Mouse (Mus musculus): ENCODE data around the gene Lrrc28. TPM values are rescaled to one million over a fixed set of nuclear protein-coding genes. Genes with fewer than 3 reads are reported as not detected.

Gene Lrrc28
- polyA plus RNA-seq, 1 experiment from 2014 or later, result 25.2 TPM

DNA sequence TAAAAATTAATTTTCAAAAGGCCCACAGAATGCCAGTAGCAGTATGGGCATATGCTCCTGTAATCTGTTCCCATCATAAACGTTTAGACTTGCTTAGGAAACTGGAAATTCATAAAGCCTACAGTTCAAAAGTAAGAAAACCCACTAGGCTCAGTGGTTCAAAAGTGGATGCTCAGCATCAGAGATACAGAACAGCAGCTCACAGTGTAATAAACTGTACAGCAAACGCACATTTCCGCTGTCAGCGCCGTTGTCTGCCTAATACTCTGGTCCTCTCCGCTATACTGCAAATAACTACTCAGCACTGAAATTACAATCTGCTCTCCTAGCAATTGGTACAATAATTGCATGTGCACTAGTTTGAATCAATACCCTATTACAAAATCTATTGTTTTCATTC is 67.0 kb downstream of the Lrrc28 start:
- ATAC-seq (replicated peaks; ENCODE audit: low FRiP score) (no peak), DNase-seq (ENCODE audit: low spot score) (no peak)
- no peak overlapping the region for H3K27ac ChIP-seq (ENCODE audit: low read depth, low read length)
- H3K36me3 ChIP-seq (ENCODE audit: control insufficient read depth, insufficient read depth, low read length), result no peaks in the 10 kb centered on the region
- no peaks in the 10 kb centered on the region for H3K4me1 ChIP-seq (replicated peaks; ENCODE audit: control insufficient read depth, insufficient read depth, low read length)
- no peak overlapping the region for H3K9ac ChIP-seq (ENCODE audit: low read length)
- no peaks in the 10 kb centered on the region for H3K9me3 ChIP-seq (ENCODE audit: control insufficient read depth, low read length)
- no peaks in the 10 kb centered on the region for H3K27me3 ChIP-seq (ENCODE audit: control insufficient read depth, insufficient read depth, low read length)
- no peak overlapping the region for H3K4me2 ChIP-seq (ENCODE audit: low read depth, low read length, severe bottlenecking)
- 88% methylated on average over 6 of the region's 6 CpGs for WGBS
- no peak overlapping the region for H3K4me3 ChIP-seq (ENCODE audit: low read depth, low read length)

DNA sequence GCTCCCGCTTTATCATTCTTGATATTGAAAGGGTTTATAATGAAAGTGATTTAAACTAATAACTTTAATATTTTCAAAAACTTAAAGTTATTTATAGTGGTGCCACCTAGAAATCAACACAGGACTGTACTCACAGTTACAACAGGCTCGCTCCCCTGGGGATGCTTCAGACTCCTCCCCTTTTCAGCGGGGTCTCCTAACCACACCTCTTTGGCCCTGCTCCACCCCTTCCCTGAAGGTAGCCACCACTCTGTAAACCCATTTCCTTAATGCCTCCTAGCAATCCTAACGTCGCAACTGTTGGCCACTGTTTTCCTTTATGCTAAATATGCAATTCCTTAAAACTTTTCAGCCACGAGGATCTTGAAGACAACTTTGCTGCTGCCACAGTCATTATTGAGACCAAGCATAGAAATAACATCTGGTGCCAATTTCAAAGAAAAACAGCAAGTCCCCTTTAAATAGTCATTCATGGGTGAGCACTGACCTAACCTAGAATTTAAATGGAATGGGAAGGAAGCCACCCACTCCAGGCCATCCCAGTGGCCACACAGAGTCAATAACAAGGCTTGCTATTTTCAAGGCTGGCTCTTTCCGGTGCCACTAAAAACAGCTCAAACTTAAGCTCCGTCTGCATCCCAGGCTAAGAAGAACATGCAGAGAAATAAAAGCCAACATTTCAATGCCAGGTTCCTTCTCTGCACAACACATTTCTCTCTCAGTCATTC is 78.4 kb downstream of the Lrrc28 start:
- H3K9ac ChIP-seq (ENCODE audit: low read length), result no peak overlapping the region
- H3K27ac ChIP-seq (ENCODE audit: low read depth, low read length), result no peak overlapping the region
- no peaks in the 10 kb centered on the region for H3K9me3 ChIP-seq (ENCODE audit: control insufficient read depth, low read length)
- H3K36me3 ChIP-seq (ENCODE audit: control insufficient read depth, insufficient read depth, low read length), result no peaks in the 10 kb centered on the region
- H3K4me3 ChIP-seq (ENCODE audit: low read depth, low read length), result no peak overlapping the region
- no peak overlapping the region for H3K4me2 ChIP-seq (ENCODE audit: low read depth, low read length, severe bottlenecking)
- DNase-seq (ENCODE audit: low spot score) (no peak), ATAC-seq (replicated peaks; ENCODE audit: low FRiP score) (no peak)
- no peaks in the 10 kb centered on the region for H3K27me3 ChIP-seq (ENCODE audit: control insufficient read depth, insufficient read depth, low read length)
- H3K4me1 ChIP-seq (replicated peaks; ENCODE audit: control insufficient read depth, insufficient read depth, low read length), result 0 out of 2 replicates have a peak, but pooled peaks cover 1% of the 10 kb centered on the region
- WGBS, result 73% methylated on average over 8 of the region's 8 CpGs

DNA sequence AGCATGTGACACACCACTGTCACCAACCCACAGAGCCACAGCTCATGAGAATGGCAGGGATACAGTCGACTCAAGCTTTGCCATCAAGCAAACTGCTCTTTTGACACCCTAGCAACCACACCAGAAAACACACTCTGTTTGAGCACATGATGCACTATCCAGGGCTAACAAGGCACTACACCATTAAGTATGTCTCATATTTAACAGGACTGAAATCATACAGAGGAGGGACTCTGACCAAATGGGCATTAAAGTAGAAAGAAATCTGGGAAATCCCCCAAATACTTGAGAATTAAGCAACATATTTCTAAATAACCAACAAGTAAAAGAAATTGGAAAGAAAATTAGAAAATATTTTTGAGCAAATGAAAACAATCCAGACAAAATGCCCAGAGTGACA is 79.9 kb downstream of the Lrrc28 start:
- WGBS, result 88% methylated on average over 1 of the region's 1 CpGs
- Histone ChIP-seq H3K4me2 (ENCODE audit: low read depth, low read length, severe bottlenecking) (no peak overlapping the region), H3K9me3 (ENCODE audit: control insufficient read depth, low read length) (no peaks in the 10 kb centered on the region), H3K36me3 (ENCODE audit: control insufficient read depth, insufficient read depth, low read length) (no peaks in the 10 kb centered on the region), H3K27me3 (ENCODE audit: control insufficient read depth, insufficient read depth, low read length) (no peaks in the 10 kb centered on the region), H3K4me1 (replicated peaks; ENCODE audit: control insufficient read depth, insufficient read depth, low read length) (0 out of 2 replicates have a peak, but pooled peaks cover 1% of the 10 kb centered on the region), H3K4me3 (ENCODE audit: low read depth, low read length) (no peak overlapping the region), H3K9ac (ENCODE audit: low read length) (no peak overlapping the region), H3K27ac (ENCODE audit: low read depth, low read length) (no peak overlapping the region)
- ATAC-seq (replicated peaks; ENCODE audit: low FRiP score) (no peak), DNase-seq (ENCODE audit: low spot score) (no peak)

DNA sequence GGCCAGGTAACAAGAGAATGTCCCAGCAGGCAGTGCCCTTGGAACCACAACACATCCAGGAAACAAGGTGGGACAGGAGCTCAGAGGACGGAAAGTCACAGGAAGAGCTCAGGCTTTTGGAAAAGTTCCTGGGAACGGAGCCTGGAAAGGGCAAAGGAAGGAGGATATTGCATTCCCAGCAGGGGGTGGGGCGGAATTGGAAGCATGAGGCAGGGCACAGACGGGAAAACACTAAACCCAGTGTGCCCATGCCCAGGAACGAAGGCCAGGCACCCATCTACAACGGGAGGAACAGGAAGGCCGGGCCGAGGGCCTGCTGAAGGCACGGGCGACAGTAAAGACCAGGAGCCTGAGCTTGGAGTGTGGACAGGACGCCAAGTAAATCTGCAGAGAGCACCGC is 82.9 kb downstream of the Lrrc28 start:
- DNase-seq (ENCODE audit: low spot score) (no peak), ATAC-seq (replicated peaks; ENCODE audit: low FRiP score) (no peak)
- 0 out of 2 replicates have a peak, but pooled peaks cover 1% of the 10 kb centered on the region for H3K4me1 ChIP-seq (replicated peaks; ENCODE audit: control insufficient read depth, insufficient read depth, low read length)

DNA sequence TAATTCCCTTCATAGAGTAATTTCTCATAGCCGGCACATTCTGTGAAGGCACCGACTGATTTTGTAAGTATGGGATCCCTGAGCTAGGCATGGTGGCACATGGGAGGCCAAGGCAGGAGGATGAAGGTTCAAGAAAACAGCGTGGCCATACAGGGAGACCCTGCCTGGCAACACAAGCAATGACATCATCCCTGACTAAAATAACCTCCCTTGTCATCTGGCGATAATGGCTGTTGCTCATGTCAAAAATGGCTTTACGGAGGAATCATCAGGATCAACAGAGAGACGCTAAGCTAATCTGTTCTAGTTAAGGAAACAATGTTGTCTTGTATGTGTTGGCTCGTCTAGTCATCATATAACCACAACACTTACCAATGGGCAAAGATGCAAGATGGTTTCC is 85.6 kb downstream of the Lrrc28 start:
- H3K9ac ChIP-seq (ENCODE audit: low read length), result no peak overlapping the region
- ATAC-seq (replicated peaks; ENCODE audit: low FRiP score) (no peak), DNase-seq (ENCODE audit: low spot score) (no peak)
- 90% methylated on average over 7 of the region's 7 CpGs for WGBS
- H3K4me2 ChIP-seq (ENCODE audit: low read depth, low read length, severe bottlenecking), result no peak overlapping the region
- H3K27ac ChIP-seq (ENCODE audit: low read depth, low read length), result no peak overlapping the region
- H3K9me3 ChIP-seq (ENCODE audit: control insufficient read depth, low read length), result no peaks in the 10 kb centered on the region
- no peaks in the 10 kb centered on the region for H3K4me1 ChIP-seq (replicated peaks; ENCODE audit: control insufficient read depth, insufficient read depth, low read length)
- no peaks in the 10 kb centered on the region for H3K27me3 ChIP-seq (ENCODE audit: control insufficient read depth, insufficient read depth, low read length)
- no peaks in the 10 kb centered on the region for H3K36me3 ChIP-seq (ENCODE audit: control insufficient read depth, insufficient read depth, low read length)
- H3K4me3 ChIP-seq (ENCODE audit: low read depth, low read length), result no peak overlapping the region

More for the DNA sequence above, 82.9 kb downstream of the Lrrc28 start:
- no peak overlapping the region for H3K9ac ChIP-seq (ENCODE audit: low read length)
- H3K27me3 ChIP-seq (ENCODE audit: control insufficient read depth, insufficient read depth, low read length), result no peaks in the 10 kb centered on the region
- H3K4me3 ChIP-seq (ENCODE audit: low read depth, low read length), result no peak overlapping the region
- H3K36me3 ChIP-seq (ENCODE audit: control insufficient read depth, insufficient read depth, low read length), result no peaks in the 10 kb centered on the region
- H3K4me2 ChIP-seq (ENCODE audit: low read depth, low read length, severe bottlenecking), result no peak overlapping the region
- 68% methylated on average over 12 of the region's 12 CpGs for WGBS
- no peaks in the 10 kb centered on the region for H3K9me3 ChIP-seq (ENCODE audit: control insufficient read depth, low read length)
- no peak overlapping the region for H3K27ac ChIP-seq (ENCODE audit: low read depth, low read length)

DNA sequence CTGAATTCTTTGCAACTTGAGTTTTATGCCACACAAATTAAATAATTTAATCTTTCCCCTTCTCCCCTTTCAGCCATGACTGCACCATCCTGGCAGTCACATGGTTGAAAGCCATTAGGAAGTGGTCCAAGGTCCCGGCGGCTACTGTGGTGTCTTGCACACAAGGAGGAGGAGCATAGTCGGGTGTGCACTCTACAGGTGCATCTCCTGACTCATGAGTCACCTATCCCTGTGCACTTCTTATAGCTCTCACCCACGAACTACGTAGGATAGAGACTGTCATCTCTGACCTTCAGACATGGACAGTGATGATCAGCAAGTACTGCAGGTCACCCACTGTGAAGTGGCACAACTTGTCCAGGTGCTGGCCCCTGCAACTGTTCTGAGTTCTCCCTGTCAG is 86.8 kb downstream of the Lrrc28 start:
- Histone ChIP-seq H3K36me3 (ENCODE audit: control insufficient read depth, insufficient read depth, low read length) (no peaks in the 10 kb centered on the region), H3K4me1 (replicated peaks; ENCODE audit: control insufficient read depth, insufficient read depth, low read length) (no peaks in the 10 kb centered on the region), H3K4me2 (ENCODE audit: low read depth, low read length, severe bottlenecking) (no peak overlapping the region), H3K4me3 (ENCODE audit: low read depth, low read length) (no peak overlapping the region), H3K27me3 (ENCODE audit: control insufficient read depth, insufficient read depth, low read length) (no peaks in the 10 kb centered on the region), H3K27ac (ENCODE audit: low read depth, low read length) (no peak overlapping the region), H3K9ac (ENCODE audit: low read length) (no peak overlapping the region), H3K9me3 (ENCODE audit: control insufficient read depth, low read length) (no peaks in the 10 kb centered on the region)
- 92% methylated on average over 5 of the region's 5 CpGs for WGBS
- ATAC-seq (replicated peaks; ENCODE audit: low FRiP score) (no peak), DNase-seq (ENCODE audit: low spot score) (no peak)

DNA sequence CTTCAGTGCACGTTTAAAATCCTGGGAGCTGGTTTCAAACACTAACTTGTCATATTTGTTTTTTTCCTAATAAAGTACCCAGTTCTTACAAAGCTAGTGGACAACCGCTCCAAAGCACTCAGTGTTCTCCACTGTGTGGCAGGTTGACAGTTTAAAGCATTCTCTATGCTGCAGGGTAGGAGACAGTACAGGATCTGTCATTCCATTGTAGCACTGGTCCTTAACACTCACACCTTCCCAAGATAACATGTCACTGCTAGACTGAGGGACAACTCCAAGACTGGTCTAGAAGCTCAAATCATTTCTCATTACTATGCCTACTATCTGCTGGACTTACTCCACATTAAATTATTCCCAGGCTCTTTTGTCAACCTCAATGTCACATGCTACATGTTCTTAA is 90.2 kb downstream of the Lrrc28 start:
- WGBS, result 88% methylated on average over 2 of the region's 2 CpGs
- H3K4me3 ChIP-seq (ENCODE audit: low read depth, low read length), result no peak overlapping the region
- no peak overlapping the region for H3K27ac ChIP-seq (ENCODE audit: low read depth, low read length)
- H3K36me3 ChIP-seq (ENCODE audit: control insufficient read depth, insufficient read depth, low read length), result no peaks in the 10 kb centered on the region
- no peaks in the 10 kb centered on the region for H3K4me1 ChIP-seq (replicated peaks; ENCODE audit: control insufficient read depth, insufficient read depth, low read length)
- ATAC-seq (replicated peaks; ENCODE audit: low FRiP score), result no peak
- no peak for DNase-seq (ENCODE audit: low spot score)
- H3K4me2 ChIP-seq (ENCODE audit: low read depth, low read length, severe bottlenecking), result no peak overlapping the region
- no peaks in the 10 kb centered on the region for H3K9me3 ChIP-seq (ENCODE audit: control insufficient read depth, low read length)
- H3K27me3 ChIP-seq (ENCODE audit: control insufficient read depth, insufficient read depth, low read length), result no peaks in the 10 kb centered on the region
- H3K9ac ChIP-seq (ENCODE audit: low read length), result no peak overlapping the region

DNA sequence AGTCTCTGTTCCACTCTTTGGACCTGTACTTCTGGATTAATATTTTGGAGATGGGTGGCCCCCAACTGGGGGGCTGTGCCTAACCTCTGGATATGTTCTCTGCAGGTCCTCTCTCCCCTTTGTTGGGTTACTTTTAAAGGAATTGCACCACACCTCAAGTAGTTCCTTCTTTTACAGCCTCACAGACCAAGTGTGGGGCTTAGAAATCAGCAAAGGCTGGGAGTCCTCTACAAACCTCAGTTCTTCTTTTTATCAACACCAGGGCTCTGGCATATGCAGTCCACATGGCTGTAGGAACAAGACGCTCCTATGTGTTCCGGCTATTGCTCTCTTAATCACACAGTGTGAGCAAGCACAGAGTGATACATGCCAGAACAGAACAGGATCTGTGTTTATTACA is 93.8 kb downstream of the Lrrc28 start:
- WGBS, result 93% methylated on average over 2 of the region's 2 CpGs
- Histone ChIP-seq H3K9me3 (ENCODE audit: control insufficient read depth, low read length) (no peaks in the 10 kb centered on the region), H3K4me3 (ENCODE audit: low read depth, low read length) (no peak overlapping the region), H3K4me2 (ENCODE audit: low read depth, low read length, severe bottlenecking) (no peak overlapping the region), H3K4me1 (replicated peaks; ENCODE audit: control insufficient read depth, insufficient read depth, low read length) (no peaks in the 10 kb centered on the region), H3K27me3 (ENCODE audit: control insufficient read depth, insufficient read depth, low read length) (no peaks in the 10 kb centered on the region), H3K27ac (ENCODE audit: low read depth, low read length) (no peak overlapping the region), H3K9ac (ENCODE audit: low read length) (no peak overlapping the region), H3K36me3 (ENCODE audit: control insufficient read depth, insufficient read depth, low read length) (no peaks in the 10 kb centered on the region)
- DNase-seq (ENCODE audit: low spot score), result no peak
- ATAC-seq (replicated peaks; ENCODE audit: low FRiP score), result no peak

DNA sequence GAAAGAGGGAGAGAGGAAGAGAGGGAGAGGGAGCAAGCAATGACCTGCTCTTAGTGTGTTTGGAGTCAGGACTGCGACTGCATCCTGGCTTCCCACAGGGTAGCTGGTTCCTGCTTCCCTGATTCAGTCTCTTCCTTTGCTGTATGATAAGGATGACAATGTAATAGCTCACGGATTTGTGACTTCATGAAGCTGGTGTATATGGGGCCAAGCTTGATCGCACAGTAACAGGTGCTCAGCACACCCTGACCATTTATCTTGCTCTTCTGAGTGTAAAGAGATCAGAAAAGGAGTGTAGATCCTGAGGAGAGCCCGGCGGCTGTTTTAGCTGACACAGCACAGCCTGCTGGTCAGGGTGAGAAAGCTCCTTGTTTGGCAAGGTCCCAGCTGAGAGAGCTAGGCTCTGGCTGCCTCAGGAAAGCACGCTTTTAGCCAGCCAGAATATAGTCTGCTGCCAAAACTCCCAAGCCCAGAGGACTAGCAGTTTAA is 96.0 kb downstream of the Lrrc28 start:
- H3K9ac ChIP-seq (ENCODE audit: low read length), result no peak overlapping the region
- no peaks in the 10 kb centered on the region for H3K4me1 ChIP-seq (replicated peaks; ENCODE audit: control insufficient read depth, insufficient read depth, low read length)
- DNase-seq (ENCODE audit: low spot score) (peak; percentile 69), ATAC-seq (replicated peaks; ENCODE audit: low FRiP score) (no peak)
- H3K27me3 ChIP-seq (ENCODE audit: control insufficient read depth, insufficient read depth, low read length), result no peaks in the 10 kb centered on the region
- 32% methylated on average over 6 of the region's 6 CpGs for WGBS
- no peaks in the 10 kb centered on the region for H3K36me3 ChIP-seq (ENCODE audit: control insufficient read depth, insufficient read depth, low read length)
- H3K4me3 ChIP-seq (ENCODE audit: low read depth, low read length), result no peak overlapping the region
- no peaks in the 10 kb centered on the region for H3K9me3 ChIP-seq (ENCODE audit: control insufficient read depth, low read length)
- no peak overlapping the region for H3K4me2 ChIP-seq (ENCODE audit: low read depth, low read length, severe bottlenecking)
- H3K27ac ChIP-seq (ENCODE audit: low read depth, low read length), result no peak overlapping the region

All from forebrain, embryonic 11.5 days (tissue).